Mouse (Mus musculus): ENCODE measurements around the gene Ank2. TPM values are rescaled to one million over a fixed set of nuclear protein-coding genes. Genes with fewer than 3 reads are reported as not detected.

The Ank2 gene
- polyA plus RNA-seq, 1 experiment from 2014 or later: 25.8 TPM

DNA sequence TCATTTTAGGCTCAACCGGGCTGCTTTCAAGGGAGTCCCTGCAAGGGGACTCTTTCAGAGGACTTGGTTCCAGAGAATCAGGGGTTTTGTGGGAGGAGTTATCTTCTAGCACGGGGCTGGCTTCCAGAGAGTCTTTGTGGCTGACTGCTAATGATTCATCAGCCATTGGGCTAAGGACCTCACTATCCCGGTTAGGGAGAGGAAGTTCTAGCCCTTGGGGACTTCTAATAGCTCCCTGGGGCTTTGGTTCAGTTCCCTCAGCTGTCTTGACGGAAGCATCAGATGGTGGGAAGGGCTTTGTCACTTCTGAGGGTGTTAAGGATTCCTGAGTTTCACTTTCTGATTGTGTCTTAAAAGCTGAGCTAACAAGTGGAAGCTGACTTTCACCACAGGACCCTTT lies 554.3 kb downstream of the Ank2 start:
- Histone ChIP-seq H3K9me3 (no peaks in the 10 kb centered on the region), H3K27me3 (ENCODE audit: insufficient read depth, poor library complexity, severe bottlenecking) (no peaks in the 10 kb centered on the region), H3K4me3 (no peak overlapping the region), H3K36me3 (peaks cover 20% of the 10 kb centered on the region), H3K4me1 (no peaks in the 10 kb centered on the region), H3K27ac (no peak overlapping the region)
- 46% methylated on average over 4 of the region's 4 CpGs for WGBS
- DNase-seq (ENCODE audit: low spot score): no peak

DNA sequence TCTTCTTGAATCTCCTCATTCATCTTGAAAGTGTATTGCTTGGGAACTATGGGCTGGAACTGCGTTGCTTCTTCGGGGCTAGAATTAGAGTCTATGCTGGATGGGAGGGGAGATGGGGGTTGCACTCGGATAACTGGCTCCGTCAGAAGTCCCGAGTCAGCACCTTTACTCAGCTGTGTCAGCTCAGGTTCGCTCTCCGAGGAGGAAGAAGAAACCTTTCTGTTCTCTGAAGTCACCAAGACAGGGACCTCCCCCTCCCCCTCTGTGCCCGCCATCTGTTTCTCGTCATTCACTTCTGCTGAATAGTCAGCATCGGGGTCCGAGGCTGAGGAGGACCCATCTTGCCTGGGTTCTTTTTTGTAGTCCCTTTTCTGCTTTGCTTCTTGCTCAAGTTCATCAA lies 555.1 kb downstream of the Ank2 start:
- H3K4me3 ChIP-seq: no peak overlapping the region
- no peaks in the 10 kb centered on the region for H3K9me3 ChIP-seq
- peaks cover 20% of the 10 kb centered on the region for H3K36me3 ChIP-seq
- no peak overlapping the region for H3K27ac ChIP-seq
- no peak for DNase-seq (ENCODE audit: low spot score)
- no peaks in the 10 kb centered on the region for H3K4me1 ChIP-seq
- H3K27me3 ChIP-seq (ENCODE audit: insufficient read depth, poor library complexity, severe bottlenecking): no peaks in the 10 kb centered on the region
- WGBS: 61% methylated on average over 11 of the region's 11 CpGs

- Histone ChIP-seq H3K9me3 (no peaks in the 10 kb centered on the region), H3K36me3 (peaks cover 13% of the 10 kb centered on the region; the same call in 1 of the 2 replicates), H3K4me3 (no peak overlapping the region), H3K27ac (no peak overlapping the region), H3K4me1 (no peaks in the 10 kb centered on the region), H3K27me3 (ENCODE audit: insufficient read depth, poor library complexity, severe bottlenecking) (no peaks in the 10 kb centered on the region)
- DNase-seq (ENCODE audit: low spot score): no peak
- 74% methylated on average over 5 of the region's 5 CpGs for WGBS
These were observed 558.7 kb downstream of the Ank2 start for GRCm38 (mm10) chr3:126940452-126940851.

GRCm38 (mm10) chr3:126931884-126932506 lies 567.2 kb downstream of the Ank2 start:
- Histone ChIP-seq H3K27me3 (ENCODE audit: insufficient read depth, poor library complexity, severe bottlenecking) (no peaks in the 10 kb centered on the region), H3K4me1 (no peaks in the 10 kb centered on the region), H3K9me3 (no peaks in the 10 kb centered on the region), H3K4me3 (no peak overlapping the region), H3K36me3 (peaks cover 23% of the 10 kb centered on the region; the same call in 1 of the 2 replicates), H3K27ac (no peak overlapping the region)
- 68% methylated on average over 4 of the region's 4 CpGs for WGBS
- DNase-seq (ENCODE audit: low spot score): no peak

DNA sequence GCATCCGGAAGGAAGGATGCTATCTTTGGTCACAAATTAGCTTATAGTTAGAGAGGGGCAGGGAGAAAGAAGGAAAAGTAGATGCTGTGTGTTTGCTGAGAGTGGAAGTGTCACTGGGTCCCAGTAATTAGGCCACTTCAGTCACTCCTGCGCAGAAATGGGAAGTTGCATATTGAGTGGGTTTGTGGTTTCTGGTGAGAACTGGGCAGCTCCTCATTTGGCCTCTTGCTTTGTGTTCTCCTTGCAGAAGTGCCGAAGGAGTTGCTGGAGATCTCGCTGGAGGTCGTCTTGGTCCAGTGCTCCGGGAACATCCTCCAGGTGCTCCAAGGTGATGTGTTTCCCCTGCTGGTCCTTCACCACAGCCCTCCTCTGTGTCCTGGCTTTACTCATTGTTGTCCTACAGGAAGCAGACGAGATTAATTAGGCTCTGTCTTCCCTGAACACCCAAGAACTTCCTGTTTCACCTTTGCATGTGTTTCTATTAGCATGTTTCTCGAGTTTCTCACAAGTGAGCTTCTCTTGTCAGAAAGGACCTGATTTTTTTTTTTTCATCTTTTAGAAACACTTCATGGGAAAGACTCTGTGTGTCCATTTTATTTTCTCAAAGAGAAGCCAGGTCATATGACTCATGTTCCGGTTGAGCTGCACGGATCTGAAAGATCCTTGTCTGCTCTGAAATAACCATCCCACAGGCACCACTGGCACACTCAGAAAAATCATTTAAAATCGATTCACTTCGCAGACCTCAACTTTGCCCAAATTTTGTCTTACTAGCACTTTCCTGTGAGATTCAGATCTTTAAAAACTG lies 575.4 kb downstream of the Ank2 start:
- Histone ChIP-seq H3K36me3 (peaks cover 11% of the 10 kb centered on the region), H3K27ac (no peak overlapping the region), H3K9me3 (no peaks in the 10 kb centered on the region), H3K4me3 (no peak overlapping the region), H3K27me3 (ENCODE audit: insufficient read depth, poor library complexity, severe bottlenecking) (no peaks in the 10 kb centered on the region), H3K4me1 (no peaks in the 10 kb centered on the region)
- 77% methylated on average over 12 of the region's 12 CpGs for WGBS
- DNase-seq (ENCODE audit: low spot score): no peak

- no peaks in the 10 kb centered on the region for H3K4me1 ChIP-seq
These were observed 577.2 kb downstream of the Ank2 start for GRCm38 (mm10) chr3:126921941-126922340.

GRCm38 (mm10) chr3:126920296-126920695 lies 578.9 kb downstream of the Ank2 start:
- no peak overlapping the region for H3K27ac ChIP-seq
- no peaks in the 10 kb centered on the region for H3K27me3 ChIP-seq (ENCODE audit: insufficient read depth, poor library complexity, severe bottlenecking)
- H3K4me3 ChIP-seq: no peak overlapping the region
- 80% methylated on average over 3 of the region's 3 CpGs for WGBS
- H3K4me1 ChIP-seq: no peaks in the 10 kb centered on the region
- H3K36me3 ChIP-seq: peaks cover 11% of the 10 kb centered on the region
- no peak for DNase-seq (ENCODE audit: low spot score)
- no peaks in the 10 kb centered on the region for H3K9me3 ChIP-seq

More at GRCm38 (mm10) chr3:126921941-126922340, 577.2 kb downstream of the Ank2 start:
- 46% methylated on average over 3 of the region's 3 CpGs for WGBS
- Histone ChIP-seq H3K4me3 (no peak overlapping the region), H3K27ac (no peak overlapping the region), H3K9me3 (no peaks in the 10 kb centered on the region), H3K27me3 (ENCODE audit: insufficient read depth, poor library complexity, severe bottlenecking) (no peaks in the 10 kb centered on the region), H3K36me3 (peaks cover 11% of the 10 kb centered on the region)
- no peak for DNase-seq (ENCODE audit: low spot score)

DNA sequence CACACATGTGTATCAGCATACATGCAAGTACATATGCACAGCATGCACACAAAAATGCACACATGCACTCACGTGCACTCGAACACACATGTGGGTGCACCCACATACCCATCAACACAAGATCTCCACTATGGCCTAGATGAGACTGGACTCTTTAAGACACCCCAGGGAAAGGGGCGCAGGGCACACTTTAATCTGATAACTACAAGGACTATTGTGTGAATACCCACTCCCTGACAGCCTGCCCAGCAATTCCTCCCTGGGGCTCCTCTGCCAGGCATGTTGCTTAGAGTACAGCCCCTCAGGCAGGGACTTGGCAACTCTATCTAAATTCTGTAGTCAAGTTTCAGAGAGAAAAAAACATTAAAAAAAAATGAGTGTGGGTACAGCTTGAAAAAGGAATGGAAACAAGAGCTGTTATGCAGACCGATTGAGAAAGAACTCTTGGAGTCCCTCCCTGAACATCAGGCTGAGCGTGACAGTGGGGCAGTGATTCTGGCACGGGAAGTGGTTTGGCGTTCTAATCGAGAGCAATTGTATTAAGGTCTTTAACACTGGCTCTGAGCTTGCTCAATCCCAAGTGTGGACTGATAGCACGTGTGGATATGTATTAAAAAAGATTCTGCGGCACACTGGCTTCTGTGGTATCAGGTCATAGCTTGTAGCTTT lies 580.2 kb downstream of the Ank2 start:
- no peak overlapping the region for H3K27ac ChIP-seq
- H3K27me3 ChIP-seq (ENCODE audit: insufficient read depth, poor library complexity, severe bottlenecking): no peaks in the 10 kb centered on the region
- 82% methylated on average over 10 of the region's 10 CpGs for WGBS
- no peak for DNase-seq (ENCODE audit: low spot score)
- no peak overlapping the region for H3K4me3 ChIP-seq
- H3K4me1 ChIP-seq: no peaks in the 10 kb centered on the region
- peaks cover 11% of the 10 kb centered on the region for H3K36me3 ChIP-seq
- no peaks in the 10 kb centered on the region for H3K9me3 ChIP-seq

- Histone ChIP-seq H3K4me3 (no peak overlapping the region), H3K27me3 (ENCODE audit: insufficient read depth, poor library complexity, severe bottlenecking) (no peaks in the 10 kb centered on the region), H3K36me3 (no peaks in the 10 kb centered on the region), H3K9me3 (no peaks in the 10 kb centered on the region), H3K27ac (no peak overlapping the region), H3K4me1 (no peaks in the 10 kb centered on the region)
- no peak for DNase-seq (ENCODE audit: low spot score)
These were observed 582.8 kb downstream of the Ank2 start for GRCm38 (mm10) chr3:126916381-126916780.

GRCm38 (mm10) chr3:126903543-126903942 lies 595.6 kb downstream of the Ank2 start:
- Histone ChIP-seq H3K4me3 (no peak overlapping the region), H3K4me1 (no peaks in the 10 kb centered on the region), H3K27ac (no peak overlapping the region), H3K36me3 (no peaks in the 10 kb centered on the region), H3K27me3 (ENCODE audit: insufficient read depth, poor library complexity, severe bottlenecking) (no peaks in the 10 kb centered on the region), H3K9me3 (no peaks in the 10 kb centered on the region)
- no peak for DNase-seq (ENCODE audit: low spot score)
- 11% methylated on average over 3 of the region's 3 CpGs for WGBS

DNA sequence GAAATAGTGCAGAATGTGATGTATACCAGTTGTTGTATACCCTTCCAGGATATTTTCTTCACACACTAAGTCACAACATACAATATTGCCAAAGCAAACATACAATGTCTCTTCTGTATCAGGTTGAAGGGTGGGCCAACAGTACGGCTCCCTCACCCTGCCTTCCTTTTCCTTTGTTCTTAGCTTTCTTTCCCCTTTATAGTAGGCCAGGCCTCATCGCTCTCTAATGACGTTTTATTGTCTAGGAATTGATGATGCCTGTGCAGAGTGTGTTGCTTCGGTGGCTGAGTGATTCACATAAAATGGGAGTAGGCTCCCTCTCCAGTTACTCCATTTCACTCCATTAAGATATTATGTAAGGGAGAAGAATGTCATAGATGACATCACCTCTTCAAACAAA lies 612.5 kb downstream of the Ank2 start:
- H3K4me1 ChIP-seq: no peaks in the 10 kb centered on the region
- no peak overlapping the region for H3K27ac ChIP-seq
- no peaks in the 10 kb centered on the region for H3K9me3 ChIP-seq
- H3K27me3 ChIP-seq (ENCODE audit: insufficient read depth, poor library complexity, severe bottlenecking): no peaks in the 10 kb centered on the region
- DNase-seq (ENCODE audit: low spot score): no peak
- H3K4me3 ChIP-seq: no peak overlapping the region
- no peaks in the 10 kb centered on the region for H3K36me3 ChIP-seq
- 81% methylated on average over 4 of the region's 4 CpGs for WGBS

GRCm38 (mm10) chr3:126886090-126886489 lies 613.1 kb downstream of the Ank2 start:
- no peak for DNase-seq (ENCODE audit: low spot score)
- H3K27ac ChIP-seq: no peak overlapping the region
- no peaks in the 10 kb centered on the region for H3K27me3 ChIP-seq (ENCODE audit: insufficient read depth, poor library complexity, severe bottlenecking)
- no peaks in the 10 kb centered on the region for H3K4me1 ChIP-seq
- no peak overlapping the region for H3K4me3 ChIP-seq
- no peaks in the 10 kb centered on the region for H3K36me3 ChIP-seq
- H3K9me3 ChIP-seq: no peaks in the 10 kb centered on the region
- 81% methylated on average over 4 of the region's 4 CpGs for WGBS

DNA sequence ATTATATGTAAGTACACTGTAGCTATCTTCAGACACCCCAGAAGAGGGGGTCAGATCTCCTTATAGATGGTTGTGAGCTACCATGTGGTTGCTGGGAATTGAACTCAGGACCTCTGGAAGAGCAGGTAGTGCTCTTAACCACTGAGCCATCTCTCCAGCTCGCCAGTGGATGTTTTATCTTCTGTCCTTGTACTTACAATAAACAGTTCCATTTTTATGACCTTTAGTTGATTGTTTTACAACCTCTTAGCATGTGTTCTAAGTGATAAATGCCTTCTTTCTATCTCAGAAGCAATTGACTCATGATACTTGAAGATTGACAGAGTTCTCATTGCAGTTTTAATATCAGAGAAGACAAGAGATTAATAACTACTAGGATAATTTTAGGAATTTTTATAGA lies 620.9 kb downstream of the Ank2 start:
- no peak overlapping the region for H3K4me3 ChIP-seq
- WGBS: 44% methylated on average over 1 of the region's 1 CpGs
- H3K4me1 ChIP-seq: no peaks in the 10 kb centered on the region
- no peak for DNase-seq (ENCODE audit: low spot score)
- H3K27ac ChIP-seq: no peak overlapping the region
- no peaks in the 10 kb centered on the region for H3K27me3 ChIP-seq (ENCODE audit: insufficient read depth, poor library complexity, severe bottlenecking)
- no peaks in the 10 kb centered on the region for H3K9me3 ChIP-seq
- H3K36me3 ChIP-seq: no peaks in the 10 kb centered on the region

All from heart, embryonic 10.5 days (tissue).